Mouse (Mus musculus) embryonic facial prominence, embryonic 14.5 days (tissue): ENCODE data around the gene Znrf1. TPM values are rescaled to one million over a fixed set of nuclear protein-coding genes. Genes with fewer than 3 reads are reported as not detected.

ENCODE experiments used
- ATAC-seq: fragments of 200-750 bp; cut with Nextera tagmentation; 2 replicates; pipeline ENCODE4 v1.8.0; 2017; ENCODE audit warnings: low read depth, moderate number of reproducible peaks, moderate TSS enrichment
- DNase-seq: peaks from one replicate; pipeline ENCODE4 v3.0.0-alpha.2; 2015; ENCODE audit warnings: low spot score
- H3K27ac ChIP-seq: fragments of 300-500 bp; sonication (generic); replicated peaks from 2 replicates; pipeline ENCODE4 v1.5.1; 2014; ENCODE audit warnings: low read depth, mild to moderate bottlenecking, low read length, moderate library complexity
- H3K27me3 ChIP-seq: fragments of 300-500 bp; sonication (generic); replicated peaks from 2 replicates; pipeline ENCODE4 v1.6.1; 2014; ENCODE audit warnings: low read length; ENCODE audit not compliant: control insufficient read depth, insufficient read depth
- H3K36me3 ChIP-seq: fragments of 300-500 bp; sonication (generic); 2 replicates; pipeline ENCODE4 v1.6.1; 2014; ENCODE audit warnings: low read length, mixed read lengths; ENCODE audit not compliant: control insufficient read depth, insufficient read depth
- H3K4me1 ChIP-seq: fragments of 300-500 bp; sonication (generic); 2 replicates; pipeline ENCODE4 v1.6.1; 2014; ENCODE audit warnings: antibody characterized with exemption, low read length; ENCODE audit not compliant: control insufficient read depth, insufficient read depth
- H3K4me2 ChIP-seq: fragments of 300-500 bp; sonication (generic); 2 replicates; pipeline ENCODE4 v1.6.1; 2014; ENCODE audit warnings: low read depth, mild to moderate bottlenecking, low read length, moderate library complexity, mixed read lengths
- H3K4me3 ChIP-seq: fragments of 300-500 bp; sonication (generic); 2 replicates; pipeline ENCODE4 v1.5.1; 2014; ENCODE audit warnings: low read depth, mild to moderate bottlenecking, low read length
- H3K9ac ChIP-seq: fragments of 300-500 bp; sonication (generic); 2 replicates; pipeline ENCODE4 v1.6.1; 2014; ENCODE audit warnings: low read depth, mild to moderate bottlenecking, low read length, moderate library complexity, mixed read lengths
- H3K9me3 ChIP-seq: fragments of 300-500 bp; sonication (generic); 2 replicates; pipeline ENCODE4 v1.6.1; 2016; ENCODE audit warnings: low read length; ENCODE audit not compliant: control insufficient read depth
- WGBS: fragments of 180-500 bp; shearing (Covaris S2); extraction: QIAGEN DNeasy Blood & Tissue Kit; methylation state at CpG from one replicate; pipeline ENCODE4 v1.1.7; 2014; 5-methylcytosine and 5-hydroxymethylcytosine counted together
- polyA plus RNA-seq: library from polyadenylated mRNA; unstranded; fragments of >200 nt; fragmentation: Nextera tagmentation; extraction: Ambion mirVana; gene quantifications from 2 replicates; pipeline ENCODE4 v1.2.1, GENCODE M21; 2014

Znrf1 gene
- polyA plus RNA-seq, 1 experiment from 2014 or later: 35.6 TPM

DNA sequence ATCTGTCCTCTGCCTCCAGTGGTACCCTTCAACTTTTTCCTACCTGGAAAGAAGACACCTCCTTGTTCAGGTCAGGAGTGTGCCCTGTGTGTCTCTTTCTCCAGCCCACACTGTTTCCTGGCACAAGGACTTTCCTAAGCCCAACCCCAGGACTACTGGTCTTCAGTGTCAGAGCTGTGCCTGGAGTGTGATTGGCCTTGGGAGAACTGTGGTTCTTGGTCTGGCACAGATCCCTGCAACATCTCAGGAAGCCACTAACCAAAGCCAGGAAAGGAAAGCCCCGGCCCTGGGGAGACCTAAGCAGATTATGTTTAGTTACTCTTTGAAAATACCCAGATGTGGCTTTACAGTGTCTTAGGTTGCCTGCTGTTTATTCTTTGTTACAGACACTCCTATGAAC lies 84.0 kb downstream of the Znrf1 start:
- no peak overlapping the region for H3K4me3 ChIP-seq
- no peaks in the 10 kb centered on the region for H3K9me3 ChIP-seq
- H3K36me3 ChIP-seq: peaks cover 27% of the 10 kb centered on the region
- H3K4me1 ChIP-seq: peaks cover 4% of the 10 kb centered on the region; the same call in 1 of the 2 replicates
- no peak overlapping the region for H3K4me2 ChIP-seq
- H3K27ac ChIP-seq: no peak overlapping the region
- H3K27me3 ChIP-seq: no peaks in the 10 kb centered on the region
- H3K9ac ChIP-seq: no peak overlapping the region
- ATAC-seq: peak; percentile 68
- 29% methylated on average over 1 of the region's 1 CpGs for WGBS
- peak; percentile 68 for DNase-seq

DNA sequence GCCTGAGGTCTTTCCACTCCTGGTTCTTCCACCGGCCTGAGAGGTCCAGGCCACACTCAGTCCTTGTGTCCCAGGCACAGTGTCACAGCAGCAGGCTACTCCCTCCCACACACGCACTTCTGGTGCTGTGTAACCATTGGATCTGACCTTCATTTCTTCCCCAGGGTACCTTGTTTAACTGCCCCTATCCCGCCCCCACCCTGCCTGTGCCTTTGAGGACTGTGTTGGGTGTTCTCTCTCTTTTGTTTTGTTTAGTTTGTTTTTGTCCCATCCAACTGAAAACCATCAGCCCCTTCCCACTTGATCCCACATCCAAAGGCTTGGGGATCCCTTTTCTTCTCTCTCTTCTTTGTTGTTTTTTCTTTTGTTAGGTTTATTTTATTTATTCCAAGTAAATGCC lies 86.2 kb downstream of the Znrf1 start:
- H3K4me3 ChIP-seq: no peak overlapping the region
- WGBS: 68% methylated on average over 3 of the region's 3 CpGs
- no peak overlapping the region for H3K27ac ChIP-seq
- H3K27me3 ChIP-seq: no peaks in the 10 kb centered on the region
- no peak overlapping the region for H3K9ac ChIP-seq
- ATAC-seq: no peak
- H3K4me2 ChIP-seq: no peak overlapping the region
- no peaks in the 10 kb centered on the region for H3K9me3 ChIP-seq
- H3K4me1 ChIP-seq: peaks cover 4% of the 10 kb centered on the region; the same call in 1 of the 2 replicates
- DNase-seq: no peak
- peaks cover 27% of the 10 kb centered on the region for H3K36me3 ChIP-seq

DNA sequence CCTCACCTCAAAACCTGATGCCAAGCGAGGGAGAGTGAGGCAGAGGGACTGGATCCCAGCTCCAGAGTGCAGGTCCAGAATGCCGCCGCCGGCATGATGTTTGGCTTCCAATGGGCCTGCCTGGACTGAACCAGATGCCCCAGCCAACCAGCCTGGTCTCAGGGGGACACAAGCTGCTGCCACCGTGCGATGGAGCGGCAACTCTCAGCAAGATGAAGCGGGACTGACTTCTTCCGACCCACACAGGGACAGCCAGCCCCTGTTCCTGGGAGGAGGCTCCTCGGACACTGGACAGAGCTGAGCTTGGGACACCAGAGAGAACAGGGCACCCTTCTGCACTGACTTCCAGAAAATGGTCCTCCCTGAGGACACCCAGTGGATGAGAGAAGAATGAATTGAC lies 86.7 kb downstream of the Znrf1 start:
- no peak for ATAC-seq
- WGBS: 79% methylated on average over 10 of the region's 10 CpGs
- no peak overlapping the region for H3K27ac ChIP-seq

DNA sequence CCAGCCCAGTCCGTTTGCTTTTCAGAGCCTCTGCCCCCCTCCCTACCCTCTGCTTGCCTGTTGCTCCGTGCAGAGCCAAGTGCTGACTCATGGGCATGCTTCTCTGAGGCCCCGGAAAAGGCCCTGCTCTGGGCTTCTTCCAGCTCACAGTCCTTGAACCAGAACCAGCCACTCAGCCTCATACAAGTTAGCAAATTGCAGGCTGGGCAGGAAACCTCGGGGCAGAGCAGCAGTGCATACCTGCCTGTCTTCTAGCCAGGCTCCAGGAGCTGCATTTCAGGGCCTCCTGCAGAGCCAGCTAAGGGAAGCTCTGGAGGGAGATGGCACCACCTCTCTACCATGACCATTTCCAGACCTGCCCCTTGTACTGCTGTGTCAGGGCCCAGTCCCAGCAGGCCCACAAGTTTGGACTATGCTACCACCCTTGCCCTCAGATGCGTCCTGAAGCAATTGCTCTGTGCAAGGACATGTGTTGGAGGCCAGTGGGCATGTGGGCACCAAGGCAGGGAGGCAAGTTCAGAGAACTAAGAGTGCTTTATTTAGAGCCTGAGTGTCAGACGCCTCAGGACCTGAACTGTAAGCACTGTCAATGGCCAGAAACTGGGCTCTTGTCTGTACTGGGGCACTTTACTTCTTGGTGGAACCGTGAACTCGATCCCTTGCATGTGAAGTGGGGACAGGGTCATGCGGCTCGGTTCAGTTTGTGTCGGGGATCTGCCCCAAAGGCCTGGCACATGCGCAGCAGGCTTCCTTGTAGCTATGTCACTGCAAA lies 88.4 kb downstream of the Znrf1 start:
- Histone ChIP-seq H3K9ac (no peak overlapping the region), H3K27ac (no peak overlapping the region)

More for the DNA sequence above, 86.7 kb downstream of the Znrf1 start:
- Histone ChIP-seq H3K9me3 (no peaks in the 10 kb centered on the region), H3K4me2 (no peak overlapping the region), H3K9ac (no peak overlapping the region), H3K4me3 (no peak overlapping the region), H3K27me3 (no peaks in the 10 kb centered on the region), H3K4me1 (peaks cover 4% of the 10 kb centered on the region; the same call in 1 of the 2 replicates), H3K36me3 (peaks cover 27% of the 10 kb centered on the region)
- no peak for DNase-seq

DNA sequence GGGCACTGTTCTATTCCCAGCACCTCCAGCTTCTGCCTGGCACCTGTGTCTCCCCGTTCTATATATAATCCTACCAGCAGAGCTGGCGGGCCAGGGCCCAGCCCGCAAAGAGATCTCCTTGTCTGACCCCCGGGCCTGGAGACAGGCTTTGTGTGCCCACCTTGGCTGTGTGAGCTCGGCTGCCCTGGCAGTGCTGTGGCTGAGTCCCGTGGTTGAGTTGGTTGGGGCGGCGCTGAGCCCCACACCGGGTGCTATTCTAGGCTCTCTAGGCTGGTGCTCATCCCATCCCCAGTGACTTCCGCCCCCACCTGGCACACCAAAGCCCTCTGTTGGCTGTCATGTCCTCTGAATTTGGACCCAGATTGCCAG lies 88.9 kb downstream of the Znrf1 start:
- 93% methylated on average over 10 of the region's 10 CpGs for WGBS
- Histone ChIP-seq H3K27me3 (no peaks in the 10 kb centered on the region), H3K9me3 (no peaks in the 10 kb centered on the region), H3K27ac (no peak overlapping the region), H3K4me3 (no peak overlapping the region), H3K4me2 (no peak overlapping the region), H3K36me3 (peaks cover 25% of the 10 kb centered on the region), H3K9ac (no peak overlapping the region), H3K4me1 (no peaks in the 10 kb centered on the region)
- ATAC-seq (no peak), DNase-seq (no peak)

More for the DNA sequence above, 88.4 kb downstream of the Znrf1 start:
- no peak for ATAC-seq
- Histone ChIP-seq H3K4me1 (no peaks in the 10 kb centered on the region), H3K4me2 (no peak overlapping the region), H3K36me3 (peaks cover 27% of the 10 kb centered on the region), H3K9me3 (no peaks in the 10 kb centered on the region), H3K4me3 (no peak overlapping the region), H3K27me3 (no peaks in the 10 kb centered on the region)
- WGBS: 74% methylated on average over 12 of the region's 12 CpGs
- no peak for DNase-seq

DNA sequence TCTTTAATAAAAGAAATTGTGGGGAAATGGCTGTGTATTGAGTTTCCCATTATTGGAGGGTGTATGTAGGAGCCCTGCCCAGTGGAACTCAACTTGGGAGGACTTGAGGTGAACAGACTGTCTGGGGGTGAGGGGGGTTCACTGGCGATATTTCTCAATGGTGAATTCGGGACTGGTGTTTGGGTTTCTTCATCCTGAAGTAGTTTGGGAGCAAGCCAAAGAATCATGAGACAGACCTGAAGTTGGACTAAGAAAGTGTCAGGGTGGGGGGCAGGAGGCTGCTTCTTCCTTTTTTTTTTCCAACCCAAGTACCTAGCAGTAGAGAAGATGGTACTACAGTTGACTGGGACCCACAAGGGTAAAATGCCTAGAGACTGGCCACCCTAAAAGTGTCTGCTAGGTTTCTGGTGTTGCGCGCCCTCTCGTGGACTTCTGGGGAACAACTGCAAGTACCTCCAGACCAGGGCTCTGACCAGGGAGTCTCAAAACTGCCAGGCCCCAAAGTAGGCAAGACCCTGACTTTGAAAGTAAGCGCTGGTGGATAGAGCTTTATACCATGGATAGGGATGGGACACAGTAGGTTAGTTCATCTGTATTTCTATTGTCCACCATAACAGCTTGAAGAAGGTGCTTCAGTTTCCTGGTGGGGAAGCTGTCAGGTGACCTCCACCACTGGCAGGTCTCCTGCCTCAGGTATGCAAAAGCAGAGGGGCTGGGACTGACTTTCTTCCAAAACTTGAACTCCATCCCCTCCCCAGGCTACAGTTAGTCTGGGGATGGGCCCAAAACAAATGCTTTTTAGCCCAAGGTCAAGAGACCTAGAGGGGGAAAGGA lies 90.0 kb downstream of the Znrf1 start:
- no peak overlapping the region for H3K9ac ChIP-seq
- H3K36me3 ChIP-seq: peaks cover 20% of the 10 kb centered on the region
- H3K27ac ChIP-seq: no peak overlapping the region
- 0 out of 2 replicates have a peak, but pooled peaks have one; percentile 13 for ATAC-seq
- H3K4me1 ChIP-seq: no peaks in the 10 kb centered on the region
- H3K9me3 ChIP-seq: no peaks in the 10 kb centered on the region
- H3K4me3 ChIP-seq: no peak overlapping the region
- WGBS: 37% methylated on average over 6 of the region's 6 CpGs
- no peaks in the 10 kb centered on the region for H3K27me3 ChIP-seq
- no peak overlapping the region for H3K4me2 ChIP-seq
- DNase-seq: peak; percentile 75

DNA sequence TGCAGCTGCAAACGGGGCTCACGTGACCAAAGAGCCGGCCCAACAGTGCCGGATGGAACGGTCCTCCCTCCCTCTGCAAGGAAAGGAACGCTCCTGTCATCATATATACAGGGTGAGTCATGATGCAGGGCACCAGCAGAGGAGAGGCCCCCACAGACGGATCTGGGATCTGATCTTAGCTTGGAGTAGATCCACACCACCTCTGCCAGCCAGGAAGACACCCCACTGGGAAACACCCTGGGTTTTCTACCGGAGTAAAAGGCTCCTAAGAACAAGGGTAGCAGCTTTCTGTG lies 90.6 kb downstream of the Znrf1 start:
- no peaks in the 10 kb centered on the region for H3K4me1 ChIP-seq
- H3K27ac ChIP-seq: no peak overlapping the region
- no peak for ATAC-seq
- H3K36me3 ChIP-seq: peaks cover 20% of the 10 kb centered on the region
- no peak overlapping the region for H3K9ac ChIP-seq
- no peak for DNase-seq
- 70% methylated on average over 8 of the region's 8 CpGs for WGBS
- H3K27me3 ChIP-seq: no peaks in the 10 kb centered on the region
- no peak overlapping the region for H3K4me3 ChIP-seq
- H3K9me3 ChIP-seq: no peaks in the 10 kb centered on the region
- no peak overlapping the region for H3K4me2 ChIP-seq

DNA sequence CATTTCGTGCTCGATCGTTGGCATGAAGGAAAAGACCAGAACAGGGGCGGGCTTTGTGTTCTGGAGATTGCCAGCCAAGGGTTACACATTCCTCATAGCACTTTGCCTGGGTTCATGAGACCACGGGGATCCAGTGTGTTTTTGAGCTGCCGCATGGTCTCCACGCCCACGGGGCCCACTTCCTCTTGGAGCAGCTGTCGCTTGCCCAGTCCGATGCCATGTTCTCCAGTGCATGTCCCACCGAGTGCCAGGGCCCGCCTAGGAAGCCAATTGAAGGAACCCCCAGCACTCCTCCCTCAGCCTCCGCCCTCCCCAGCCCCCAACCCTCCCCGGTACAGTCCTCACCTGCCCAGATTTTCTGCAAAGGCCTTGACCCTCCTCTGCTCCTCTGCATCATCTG lies 91.0 kb downstream of the Znrf1 start:
- ATAC-seq: no peak
- WGBS: 91% methylated on average over 14 of the region's 14 CpGs
- Histone ChIP-seq H3K9ac (no peak overlapping the region), H3K36me3 (peaks cover 17% of the 10 kb centered on the region), H3K27ac (no peak overlapping the region), H3K4me1 (no peaks in the 10 kb centered on the region), H3K27me3 (no peaks in the 10 kb centered on the region), H3K4me3 (no peak overlapping the region), H3K9me3 (no peaks in the 10 kb centered on the region), H3K4me2 (no peak overlapping the region)
- no peak for DNase-seq
